Mouse (Mus musculus): Measurements from ENCODE around the gene Tyrobp.

Tyrobp gene

DNA sequence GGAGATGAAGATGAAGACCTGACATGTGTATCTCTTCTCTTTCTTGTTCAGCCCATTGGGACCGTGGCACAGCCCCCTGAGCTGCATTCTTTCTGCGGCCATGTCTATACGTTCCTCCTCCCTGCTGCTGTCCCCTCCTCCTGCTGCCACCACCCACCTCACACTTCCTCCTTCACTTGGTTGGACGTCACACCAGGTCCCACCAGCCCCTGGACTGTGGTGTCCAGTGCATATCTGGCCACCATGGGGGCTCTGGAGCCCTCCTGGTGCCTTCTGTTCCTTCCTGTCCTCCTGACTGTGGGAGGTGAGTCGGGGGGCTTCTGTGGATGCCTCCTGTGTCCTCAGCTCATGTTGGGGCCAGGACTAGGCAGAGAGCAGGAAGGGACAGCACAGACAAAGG, at the start of gene Tyrobp:
TSS of gene Tyrobp (plus strand) at position 165 of the 400 bp plus-strand sequence.
- DNase-seq (ENCODE audit: extremely low spot score, low spot score), result no peak

DNA sequence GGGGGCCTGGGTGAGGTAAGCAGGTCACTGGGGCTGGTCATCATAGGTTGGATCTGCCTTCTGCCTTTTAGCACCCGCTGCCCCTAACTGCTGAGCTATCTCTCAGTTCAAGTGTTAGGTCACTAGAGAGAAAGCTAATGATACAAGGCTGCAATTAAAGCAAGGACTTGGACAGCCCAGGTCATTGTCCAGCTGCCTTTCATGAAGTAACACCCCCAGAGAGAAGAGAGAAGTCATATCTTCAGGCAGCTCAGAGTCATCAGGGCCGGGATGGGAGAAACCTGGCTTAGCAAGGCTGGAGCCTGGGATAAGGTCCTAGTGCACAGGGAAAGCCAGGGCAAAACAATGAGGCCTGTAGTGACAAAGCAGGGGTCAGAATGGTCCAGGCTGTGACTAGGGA, 46.1 kb upstream of the Tyrobp start:
- DNase-seq (ENCODE audit: extremely low spot score, low spot score), result no peak

GRCm38 (mm10) chr7:30373501-30373962, 40.0 kb upstream of the Tyrobp start:
- DNase-seq (ENCODE audit: extremely low spot score, low spot score), result peak; percentile 89

DNA sequence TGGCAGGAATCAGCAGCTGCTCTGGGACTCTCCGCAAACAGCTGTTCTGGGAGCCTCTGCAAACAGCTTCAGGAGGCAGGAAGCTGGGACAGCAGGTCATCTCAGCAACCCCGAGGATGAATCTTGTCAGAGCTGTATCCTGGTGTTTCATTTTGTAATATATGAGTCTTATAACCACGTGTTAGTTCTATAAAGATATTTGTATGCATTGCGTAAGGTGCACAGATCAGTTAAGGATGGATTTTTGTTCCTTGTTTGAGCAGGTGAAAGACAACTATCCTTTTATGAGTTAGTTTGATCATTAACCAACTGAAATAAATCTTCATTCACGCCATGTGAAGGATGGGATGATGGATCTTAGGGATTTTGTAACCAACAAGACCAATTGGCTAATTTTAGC, 33.5 kb upstream of the Tyrobp start:
- no peak for DNase-seq (ENCODE audit: extremely low spot score, low spot score)

DNA sequence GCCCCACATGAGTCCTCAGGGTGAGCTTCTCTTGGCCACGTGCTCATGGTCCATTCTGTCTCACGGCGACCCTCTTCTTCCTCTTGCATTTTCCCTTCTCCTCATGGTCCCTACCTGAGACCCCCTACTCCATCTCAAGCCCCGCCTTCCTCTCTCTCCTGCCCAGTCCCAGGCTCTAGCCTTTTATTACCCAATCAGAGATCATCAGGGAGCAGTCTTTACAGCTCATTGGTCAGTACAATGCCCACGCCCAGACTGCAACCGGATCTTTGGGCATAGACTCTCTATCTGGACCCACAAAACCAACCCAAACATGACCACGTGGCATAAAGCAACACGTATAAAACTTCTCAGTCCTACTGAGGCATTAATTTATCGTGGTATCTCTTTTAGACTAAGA, 29.5 kb upstream of the Tyrobp start:
- no peak for DNase-seq (ENCODE audit: extremely low spot score, low spot score)

- DNase-seq (ENCODE audit: extremely low spot score, low spot score), result no peak
Measured at GRCm38 (mm10) chr7:30392746-30393520, 20.6 kb upstream of the Tyrobp start.

- no peak for DNase-seq (ENCODE audit: extremely low spot score, low spot score)
Measured at GRCm38 (mm10) chr7:30393631-30394030, 19.9 kb upstream of the Tyrobp start.

GRCm38 (mm10) chr7:30394379-30394778, 19.2 kb upstream of the Tyrobp start:
- DNase-seq (ENCODE audit: extremely low spot score, low spot score), result peak; percentile 24

- no peak for DNase-seq (ENCODE audit: extremely low spot score, low spot score)
Measured at GRCm38 (mm10) chr7:30394871-30395270, 18.7 kb upstream of the Tyrobp start.

DNA sequence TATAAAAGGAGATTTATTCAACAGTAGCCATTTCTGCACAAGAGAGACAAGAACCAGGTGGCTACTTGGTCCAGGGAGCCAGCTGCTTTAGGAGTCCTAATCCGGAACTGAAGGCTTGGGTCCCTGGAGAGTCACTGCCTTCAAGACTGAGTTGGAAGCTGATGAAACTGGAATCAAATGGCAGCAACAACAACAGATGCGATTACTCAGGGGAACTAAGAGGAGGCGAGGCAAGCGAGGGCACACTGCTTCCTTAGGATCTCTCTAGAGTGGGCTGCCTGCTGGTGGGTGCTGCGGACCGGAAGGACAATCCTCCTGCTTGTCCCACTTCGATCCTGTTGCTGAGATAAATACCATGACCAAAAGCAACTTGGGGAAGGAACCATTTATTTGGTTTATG, 13.9 kb upstream of the Tyrobp start:
- no peak for DNase-seq (ENCODE audit: extremely low spot score, low spot score)

- no peak for DNase-seq (ENCODE audit: extremely low spot score, low spot score)
Measured at GRCm38 (mm10) chr7:30402343-30402742, 11.2 kb upstream of the Tyrobp start.

GRCm38 (mm10) chr7:30408639-30409038, 4.9 kb upstream of the Tyrobp start:
- DNase-seq (ENCODE audit: extremely low spot score, low spot score), result no peak

DNA sequence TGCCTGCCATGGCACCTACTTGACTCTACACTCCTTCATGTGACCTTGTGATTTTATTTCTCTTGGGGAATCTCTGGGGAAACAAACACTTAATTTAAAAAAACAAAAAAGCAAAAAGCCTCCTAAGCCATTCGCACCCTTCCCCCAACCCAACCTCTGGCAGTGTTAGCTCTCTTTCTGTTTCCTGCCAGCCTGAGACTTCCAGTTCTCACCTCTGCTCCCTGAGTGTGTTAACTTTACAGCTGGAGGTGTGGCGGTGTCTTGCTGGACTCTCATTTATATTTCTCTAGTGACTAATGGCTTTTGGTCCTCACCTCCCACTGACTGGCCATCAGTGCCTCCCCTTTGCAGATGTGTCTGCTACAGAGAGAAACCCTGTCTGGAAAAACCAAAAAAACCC, 3.8 kb upstream of the Tyrobp start:
- no peak for DNase-seq (ENCODE audit: extremely low spot score, low spot score)

GRCm38 (mm10) chr7:30411023-30411422, 2.5 kb upstream of the Tyrobp start:
- no peak for DNase-seq (ENCODE audit: extremely low spot score, low spot score)

- DNase-seq (ENCODE audit: extremely low spot score, low spot score), result no peak
Measured at GRCm38 (mm10) chr7:30412735-30413147, 819 bp upstream of the Tyrobp start.

- no peak for DNase-seq (ENCODE audit: extremely low spot score, low spot score)
Measured at GRCm38 (mm10) chr7:30417856-30418255, 4.3 kb downstream of the Tyrobp start.

- DNase-seq (ENCODE audit: extremely low spot score, low spot score), result no peak
Measured at GRCm38 (mm10) chr7:30419561-30420499, 6.3 kb downstream of the Tyrobp start, which contains the start of gene Hcst. TSS of gene Hcst (minus strand) at chr7:30419854.

- no peak for DNase-seq (ENCODE audit: extremely low spot score, low spot score)
Measured at GRCm38 (mm10) chr7:30420673-30421072, 7.1 kb downstream of the Tyrobp start.

DNA sequence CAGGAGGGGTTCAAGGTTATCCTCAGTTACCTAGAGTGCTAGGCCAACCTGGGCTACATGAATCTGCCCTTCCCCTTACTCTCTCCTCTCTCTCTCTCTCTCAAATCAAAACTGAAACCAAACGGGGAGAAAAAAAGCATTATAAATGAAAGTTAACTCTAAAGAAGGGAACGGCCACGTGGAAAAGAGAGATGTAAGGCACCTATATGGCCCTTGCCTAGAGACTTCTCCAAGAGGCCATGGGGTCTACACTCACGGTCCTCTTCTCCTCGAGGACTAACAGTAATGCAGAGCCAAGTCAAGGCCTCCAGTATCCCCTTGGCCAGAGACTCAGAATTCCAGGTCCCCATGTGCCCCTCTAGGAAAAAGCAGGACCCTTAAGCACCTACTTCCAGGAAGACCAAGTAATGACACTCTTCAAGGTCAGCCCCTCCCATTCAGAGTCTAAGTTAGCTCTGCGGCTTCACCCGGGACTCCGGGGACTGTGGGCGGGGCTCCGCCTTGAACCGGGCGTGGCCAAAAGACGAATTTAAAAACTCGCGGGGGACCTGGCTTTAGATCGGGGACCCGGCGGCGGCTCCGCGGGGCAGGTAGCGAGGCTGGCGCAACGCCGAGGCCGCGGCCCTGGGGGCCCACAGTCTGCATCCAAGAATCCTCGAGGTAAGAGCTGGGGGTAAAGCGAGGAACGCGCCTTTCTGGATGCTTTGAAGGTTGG, 7.8 kb downstream of the Tyrobp start, which contains the start of gene Nfkbid:
TSS of gene Nfkbid (plus strand) at position 558 of the 715 bp plus-strand sequence.
- peak; percentile 54 for DNase-seq (ENCODE audit: extremely low spot score, low spot score)

GRCm38 (mm10) chr7:30421890-30422435, 8.4 kb downstream of the Tyrobp start:
- DNase-seq (ENCODE audit: extremely low spot score, low spot score), result peak; percentile 85

GRCm38 (mm10) chr7:30422560-30422959, 9.0 kb downstream of the Tyrobp start:
- no peak for DNase-seq (ENCODE audit: extremely low spot score, low spot score)
